Mouse (Mus musculus) spleen, adult 2 months (tissue): ENCODE measurements around the gene Klc4.

Experiments used
- CTCF ChIP-seq: fragments of 200-500 bp; IDR thresholded peaks from 2 replicates; pipeline ENCODE4 v1.5.1; 2011; ENCODE audit warnings: mild to moderate bottlenecking, inconsistent platforms; ENCODE audit not compliant: insufficient read depth, insufficient read length, insufficient replicate concordance; ENCODE audit errors: extremely low read depth
- POLR2A ChIP-seq: fragments of 200-500 bp; IDR thresholded peaks from 2 replicates; pipeline ENCODE4 v1.6.1; 2011; ENCODE audit warnings: low read depth, low read length, inconsistent platforms

- TF ChIP-seq CTCF, result no peak
- TF ChIP-seq POLR2A, result no peak
These were observed 26.0 kb downstream of the Klc4 start for GRCm38 (mm10) chr17:46619683-46620357.
